Mouse (Mus musculus) frontal cortex, postnatal 25 days (tissue): ENCODE results near the gene Gp9.
"Not testable (repeated sequence)": the region's sequence is repeated elsewhere in the genome, so short reads cannot be mapped to it uniquely, and the experiment has no call there.

ENCODE experiments used
- DNase-seq, 2 experiments: peaks; one replicate each; pipeline ENCODE4 v3.0.0; 2022; ENCODE audit warnings: low spot score in 2 of 2

Gene Gp9

DNA sequence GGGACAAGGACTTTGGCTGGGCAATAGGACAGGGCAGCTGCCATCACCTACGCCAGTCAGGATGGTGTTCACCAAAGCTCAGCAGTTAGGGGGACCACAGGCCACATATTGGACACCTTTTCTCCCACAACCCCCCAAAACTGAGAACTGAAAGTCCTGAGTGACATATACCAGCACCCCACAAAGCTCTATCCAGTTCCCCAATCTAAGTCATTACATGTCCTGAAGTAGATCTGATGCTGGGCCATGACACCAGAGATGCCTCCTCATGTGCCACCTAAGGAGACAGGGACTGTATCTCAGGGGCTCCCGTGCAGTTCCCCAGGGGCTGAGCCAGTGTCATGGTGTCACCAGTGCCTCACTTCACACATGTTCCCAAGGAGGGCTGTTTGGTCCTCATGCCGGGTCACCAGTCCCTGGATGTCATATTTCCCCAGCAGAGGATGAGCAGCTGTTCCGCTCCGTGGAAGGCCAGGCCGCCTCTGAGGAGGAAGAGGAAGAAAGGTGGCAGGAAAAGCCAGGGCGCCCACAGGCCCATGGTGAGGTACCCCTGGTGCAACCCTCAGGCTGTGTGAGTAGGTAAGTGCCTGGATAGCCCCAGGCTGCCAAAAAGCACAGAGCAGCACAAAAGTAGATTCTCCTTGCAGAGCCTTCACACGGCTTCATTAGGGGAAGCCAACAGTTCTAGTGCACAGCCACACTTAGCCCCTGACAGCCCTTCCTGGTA is 27.5 kb upstream of the Gp9 start:
- no peak for DNase-seq

DNA sequence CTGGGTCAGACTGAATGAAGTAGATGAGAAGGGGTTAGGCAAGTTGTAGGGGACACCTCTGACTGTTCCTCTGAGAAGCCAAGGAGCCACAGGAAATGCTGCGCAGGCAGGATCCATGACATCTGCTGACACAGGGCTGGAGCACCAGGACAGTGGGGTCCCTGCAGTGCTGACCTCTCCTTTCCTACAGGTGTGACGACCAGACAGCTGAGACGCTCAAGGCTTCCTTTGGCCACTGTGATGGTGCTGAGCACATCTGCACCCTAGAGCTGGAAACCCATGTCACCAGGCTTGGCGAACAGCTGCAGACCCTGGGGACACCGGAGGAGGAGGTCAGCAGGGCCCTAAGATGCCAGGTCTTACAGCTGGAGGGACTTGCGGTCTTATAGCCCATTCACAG is 26.3 kb upstream of the Gp9 start:
- no peak for DNase-seq

DNA sequence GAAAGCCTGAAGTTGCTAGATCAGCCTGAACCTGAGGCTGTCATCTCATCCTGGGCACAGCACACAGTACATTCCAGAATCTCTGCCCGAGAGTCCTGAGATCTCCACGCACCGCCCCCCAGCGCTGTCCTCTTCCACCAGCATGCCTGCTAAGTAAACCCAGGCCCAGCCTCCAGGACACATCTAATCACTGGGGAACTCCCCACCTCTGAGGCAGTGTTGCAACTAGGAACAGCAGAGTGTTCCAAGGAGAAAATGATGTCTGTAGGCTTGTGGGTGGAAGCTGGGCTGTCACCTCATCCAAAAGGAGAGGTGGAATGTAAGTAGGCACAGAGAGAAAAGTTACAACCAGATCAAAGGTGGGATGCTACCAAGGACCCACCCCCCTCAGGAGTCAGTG is 22.7 kb upstream of the Gp9 start:
- DNase-seq = no peak

DNA sequence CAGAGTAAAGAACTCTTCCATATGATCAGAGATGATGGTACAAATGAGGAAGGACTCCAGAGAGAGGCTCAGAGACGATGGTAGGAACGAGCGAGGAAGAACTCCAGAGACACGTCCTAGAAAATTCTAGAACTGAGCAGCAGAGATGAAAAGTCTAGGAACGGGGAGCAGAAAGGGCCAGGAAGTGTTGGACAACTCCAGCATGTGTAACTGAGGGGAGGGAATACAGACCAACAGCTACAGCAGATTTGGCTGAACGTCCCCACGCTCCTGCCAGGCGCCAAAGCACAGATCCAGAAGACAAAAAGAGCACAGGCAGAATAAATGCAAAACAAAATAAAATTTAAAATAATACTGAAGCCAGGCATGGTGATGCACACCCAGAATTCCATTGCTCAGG is 21.0 kb upstream of the Gp9 start:
- DNase-seq = no peak

DNA sequence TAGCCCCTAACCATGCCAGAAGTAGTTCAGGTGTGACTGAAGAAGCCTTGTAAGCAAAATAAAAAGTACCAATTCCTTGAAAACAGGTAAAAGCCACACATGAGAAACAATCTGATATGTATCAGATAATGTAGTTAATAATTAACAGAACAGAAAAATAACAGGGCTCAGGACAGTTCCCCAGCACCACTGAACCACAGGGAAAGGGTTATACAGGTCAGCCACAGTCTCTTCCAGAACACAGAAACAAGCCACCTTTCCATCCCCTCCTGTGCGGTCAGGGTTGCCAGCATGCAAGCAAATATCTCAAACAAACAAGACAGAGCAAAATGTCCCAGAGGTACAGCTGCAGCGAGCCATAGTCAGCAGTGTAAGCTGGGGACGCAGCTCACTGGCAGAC is 18.5 kb upstream of the Gp9 start:
- no peak for DNase-seq

- no peak for DNase-seq
Measured at GRCm38 (mm10) chr6:87759850-87760249, 18.0 kb upstream of the Gp9 start.

DNA sequence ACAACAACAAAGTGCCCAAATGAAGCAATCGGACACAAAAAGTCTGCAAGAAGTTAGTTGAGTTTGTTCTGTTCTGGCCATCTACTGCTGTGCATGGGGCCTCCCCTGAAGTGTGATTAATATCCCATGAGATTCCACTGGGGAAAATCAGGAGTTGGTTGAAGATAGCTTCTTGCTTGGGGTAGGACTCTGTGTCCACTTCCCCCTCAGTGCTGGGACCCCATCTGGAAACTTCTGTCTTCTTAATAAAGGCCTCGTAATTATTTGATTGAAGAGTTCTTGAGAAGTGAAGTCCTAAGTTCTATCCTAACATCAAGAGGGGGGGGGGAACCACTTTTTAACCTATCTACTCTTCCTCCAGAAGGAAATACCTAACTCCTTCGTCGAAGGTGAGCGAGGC is 15.7 kb upstream of the Gp9 start:
- DNase-seq = no peak

- no peak for DNase-seq
Measured at GRCm38 (mm10) chr6:87763376-87764280, 14.2 kb upstream of the Gp9 start.

- not testable (repeated sequence) for DNase-seq
Measured at GRCm38 (mm10) chr6:87764296-87764695, 13.6 kb upstream of the Gp9 start.

GRCm38 (mm10) chr6:87770626-87771025 is 7.2 kb upstream of the Gp9 start:
- DNase-seq = no peak

DNA sequence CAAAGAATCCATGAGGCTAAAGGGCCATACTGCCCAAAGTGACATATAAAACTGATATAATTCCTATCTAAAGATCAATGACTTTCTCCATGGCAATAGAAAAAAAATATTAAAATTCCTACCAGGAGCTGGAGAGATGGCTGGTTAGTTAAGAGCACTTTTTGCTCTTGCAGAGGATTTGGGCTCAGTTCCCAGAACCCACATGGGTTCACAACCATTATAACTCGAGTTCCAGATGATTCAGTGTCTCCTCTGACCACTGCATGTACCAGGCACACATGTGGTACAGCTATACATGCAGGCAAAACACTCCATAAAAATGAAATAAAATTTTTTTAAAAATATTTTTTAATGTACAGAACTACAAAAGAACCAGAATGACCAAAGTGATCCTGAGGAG is 3.4 kb upstream of the Gp9 start:
- no peak for DNase-seq

- DNase-seq = no peak
Measured at GRCm38 (mm10) chr6:87774909-87775308, 3.0 kb upstream of the Gp9 start.

- no peak for DNase-seq
Measured at GRCm38 (mm10) chr6:87775588-87776245, 2.2 kb upstream of the Gp9 start.

DNA sequence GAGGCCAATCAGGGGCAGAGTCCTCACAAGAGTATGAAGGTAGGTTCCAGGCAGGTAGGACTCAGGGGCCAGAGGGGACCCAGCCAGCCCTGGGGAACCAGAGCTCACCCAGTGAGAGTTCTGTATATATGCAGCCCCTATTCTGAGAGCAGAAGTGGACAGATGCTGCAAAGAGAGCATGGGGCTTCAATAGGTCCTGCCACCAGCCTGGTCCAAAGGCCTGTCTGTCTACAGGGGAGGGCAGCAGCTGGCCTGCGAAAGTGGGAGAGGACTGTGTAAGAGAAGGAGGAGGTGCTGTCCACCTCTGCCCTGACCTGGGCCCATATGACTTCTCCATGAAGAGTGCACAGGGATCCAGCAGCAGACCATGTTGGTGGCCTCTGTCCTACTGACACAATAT is 1.2 kb upstream of the Gp9 start:
- no peak for DNase-seq

DNA sequence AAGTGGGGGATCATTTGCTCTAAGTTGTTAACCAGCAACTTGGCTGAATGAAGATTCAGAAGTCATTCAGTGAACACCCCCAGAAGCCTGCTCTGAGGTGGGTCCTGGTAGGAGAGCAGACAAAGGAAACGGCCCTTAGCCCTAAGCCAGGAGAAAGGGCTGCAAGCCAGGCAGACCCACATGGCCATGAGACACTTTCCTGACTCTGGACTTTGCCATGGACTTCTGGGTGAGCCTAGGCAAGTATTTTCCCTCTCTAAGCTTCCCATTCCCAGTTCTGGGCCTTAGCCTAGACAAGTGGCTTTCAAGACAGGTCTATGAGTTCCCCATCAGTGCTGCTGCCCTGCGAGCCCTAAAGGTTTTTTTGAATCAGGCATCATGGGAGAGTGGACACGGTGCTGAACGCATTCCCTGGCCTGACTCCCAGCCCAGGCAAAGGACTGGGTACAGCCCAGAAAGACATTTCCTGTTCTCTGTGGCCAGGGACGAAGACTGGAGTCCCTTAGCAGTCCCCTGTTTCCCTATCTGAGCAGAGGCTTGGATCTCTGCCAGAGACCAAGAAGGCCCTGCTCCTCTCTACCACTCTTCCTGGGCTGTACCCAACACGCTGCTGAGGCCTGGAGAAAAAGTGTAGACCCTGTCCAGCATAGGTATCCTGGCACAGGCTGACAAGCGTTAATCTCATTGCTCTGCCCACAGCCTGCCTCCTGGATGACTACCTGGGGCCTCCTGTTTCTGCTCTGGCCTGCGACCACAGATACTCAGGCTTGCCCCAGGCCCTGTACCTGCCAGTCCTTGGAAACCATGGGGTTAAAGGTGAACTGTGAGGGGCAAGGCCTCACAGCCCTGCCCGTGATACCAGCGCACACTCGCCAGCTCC is 662 bp downstream of the Gp9 start:
- DNase-seq = no peak

DNA sequence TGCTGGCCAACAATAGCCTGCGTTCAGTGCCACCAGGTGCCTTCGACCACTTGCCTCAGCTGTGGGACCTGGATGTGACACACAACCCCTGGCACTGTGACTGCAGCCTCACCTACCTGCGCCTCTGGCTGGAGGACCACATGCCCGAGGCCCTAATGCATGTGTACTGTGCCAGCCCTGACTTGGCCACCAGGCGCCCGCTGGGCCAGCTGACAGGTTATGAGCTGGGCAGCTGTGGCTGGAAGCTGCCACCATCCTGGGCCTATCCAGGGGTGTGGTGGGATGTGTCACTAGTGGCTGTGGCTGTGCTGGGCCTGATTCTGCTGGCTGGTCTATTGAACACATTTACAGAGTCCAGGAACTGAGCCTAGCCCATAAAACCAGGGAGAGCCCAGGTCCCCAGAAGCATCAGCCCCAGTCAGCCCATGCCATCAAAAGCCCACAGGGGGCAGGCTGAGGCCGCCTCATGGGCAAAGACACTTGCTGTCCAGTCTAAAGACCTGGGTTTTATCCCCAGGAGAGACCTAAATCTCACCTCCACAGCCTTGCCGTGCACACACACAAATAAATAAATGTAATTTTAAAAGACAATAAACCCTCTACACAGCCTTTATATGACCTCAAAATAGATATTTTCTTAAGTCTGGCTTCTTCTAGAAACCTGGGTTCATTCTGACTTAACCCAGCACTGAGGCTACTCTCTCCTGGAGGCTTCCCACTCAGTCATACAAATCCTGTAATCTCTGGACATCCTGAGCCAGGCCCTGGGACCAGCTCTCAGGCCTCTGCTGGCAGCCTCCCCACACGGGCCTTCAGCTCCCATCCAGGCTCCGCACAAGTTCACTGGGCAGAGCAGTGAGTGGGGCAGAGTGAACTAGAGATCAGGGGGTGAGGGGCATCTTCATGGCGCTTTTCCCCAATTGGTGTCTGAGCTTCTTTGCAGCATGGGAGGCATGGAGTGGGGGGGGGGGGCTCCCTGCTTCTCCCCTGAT is 1.6 kb downstream of the Gp9 start:
- DNase-seq = no peak

DNA sequence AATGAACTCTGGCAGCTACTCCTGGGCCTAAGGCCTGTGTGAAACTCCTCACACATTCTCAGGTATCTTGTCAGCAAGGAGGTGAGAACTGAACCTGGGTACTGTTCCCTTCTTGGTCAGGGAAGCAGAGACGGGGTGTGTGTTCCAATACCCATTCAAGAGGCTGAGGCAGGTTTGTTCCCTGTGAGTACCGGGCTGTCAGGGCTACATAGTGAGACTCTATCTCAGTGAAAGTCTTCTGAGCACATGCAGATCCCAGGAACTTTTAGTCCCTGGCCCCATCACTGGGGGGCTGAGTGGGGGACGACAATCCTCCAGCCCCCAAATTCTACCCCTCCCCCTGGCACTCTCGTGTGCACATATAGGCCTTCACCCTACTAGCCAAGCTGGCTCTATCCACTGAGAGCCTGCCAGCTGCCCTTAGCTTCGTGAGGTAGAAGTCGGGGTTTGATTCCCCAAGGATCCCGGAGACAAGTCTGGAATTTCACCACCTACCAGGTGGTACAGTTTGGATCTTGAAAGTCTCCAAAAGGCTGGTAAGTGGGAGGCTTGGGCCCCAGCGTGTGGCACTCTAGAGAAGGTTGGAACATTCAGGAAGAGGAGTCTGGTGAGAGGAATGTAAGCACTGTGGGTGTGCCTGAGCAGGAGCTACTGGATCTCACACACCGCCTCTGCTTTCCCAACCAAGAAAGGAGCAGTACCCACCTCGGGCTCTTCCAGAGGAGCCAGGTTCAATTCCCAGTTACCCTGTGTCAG is 2.9 kb downstream of the Gp9 start:
- no peak for DNase-seq

DNA sequence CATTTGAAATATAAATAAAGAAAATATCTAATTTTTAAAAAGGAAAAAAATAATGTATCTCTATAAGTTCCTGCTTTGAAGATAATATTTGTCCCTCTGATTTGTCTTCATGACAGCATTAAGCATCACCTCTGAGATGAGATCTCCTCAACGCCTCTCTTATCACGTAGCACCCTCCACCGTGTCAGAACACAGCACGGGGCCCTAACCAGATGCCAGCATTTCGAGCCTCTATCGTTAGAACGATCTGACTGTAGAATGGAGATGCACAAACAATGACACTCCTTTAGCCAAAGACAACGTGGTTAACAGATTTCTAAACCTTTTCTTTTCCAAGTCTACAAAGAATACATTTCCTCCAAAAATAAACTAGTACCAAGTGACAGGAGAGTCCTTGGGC is 6.2 kb downstream of the Gp9 start:
- no peak for DNase-seq

DNA sequence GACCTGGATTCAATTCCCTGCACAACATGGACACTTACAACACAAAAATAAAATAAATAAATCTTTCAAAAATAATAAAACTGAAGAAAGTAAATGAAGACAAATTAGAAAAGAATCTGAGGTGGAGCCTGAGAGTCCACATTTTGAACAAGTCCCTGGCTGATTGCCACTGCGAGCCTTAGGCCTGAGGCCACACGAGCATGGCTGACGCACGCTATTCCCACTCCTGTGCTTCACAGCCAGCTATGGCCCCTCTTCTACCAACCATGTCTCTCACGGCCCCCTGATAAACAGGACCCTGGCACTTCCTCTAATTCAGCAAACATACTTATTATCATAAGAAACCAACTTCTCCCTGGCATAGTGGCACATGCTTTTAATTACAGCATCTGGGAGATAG is 8.7 kb downstream of the Gp9 start:
- no peak for DNase-seq
